Mouse (Mus musculus) ES-E14 (cell line): ENCODE results near the gene Uggt1.

Source experiments
- CHD2 ChIP-seq: IDR thresholded peaks from 2 replicates; pipeline ENCODE4 v1.6.1; 2014; ENCODE audit warnings: mild to moderate bottlenecking, low read depth, low read length, inconsistent platforms
- HCFC1 ChIP-seq: IDR thresholded peaks from 2 replicates; pipeline ENCODE4 v1.6.1; 2012; ENCODE audit warnings: low read length, inconsistent platforms, borderline replicate concordance; ENCODE audit not compliant: insufficient read depth
- MAFK ChIP-seq: IDR thresholded peaks from 2 replicates; pipeline ENCODE4 v1.6.1; 2014; ENCODE audit warnings: mild to moderate bottlenecking, low read depth, low read length, inconsistent platforms; ENCODE audit not compliant: insufficient read depth
- ZNF384 ChIP-seq: IDR thresholded peaks from 2 replicates; pipeline ENCODE4 v1.6.1; 2012; ENCODE audit warnings: low read depth, low read length, inconsistent platforms

DNA sequence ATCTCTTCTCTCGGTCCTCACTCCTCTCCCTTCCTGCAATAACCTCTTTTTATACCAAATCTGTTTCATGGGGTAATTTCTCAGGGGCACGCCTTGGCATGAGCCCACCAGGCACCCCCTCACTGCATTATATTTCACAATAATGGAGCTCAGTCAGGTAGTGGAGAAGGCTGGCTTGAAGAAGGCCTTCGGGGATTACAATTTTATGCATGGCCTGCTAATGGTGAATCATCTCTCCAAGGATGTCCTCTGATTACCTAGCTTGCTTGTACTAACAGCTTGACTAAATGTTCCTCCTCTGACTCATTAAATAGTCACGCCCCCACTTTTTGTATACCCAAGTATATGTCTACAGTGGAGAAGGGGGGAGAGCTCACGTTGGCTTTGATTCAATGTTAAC is 128.0 kb downstream of the Uggt1 start:
- TF ChIP-seq CHD2 (no peak), HCFC1 (no peak), ZNF384 (no peak), MAFK (no peak)
